Mouse (Mus musculus) embryonic fibroblast, embryonic 13.5 days (primary cell): Measurements from ENCODE around the gene Gm20388. TPM values are rescaled to one million over a fixed set of nuclear protein-coding genes. Genes with fewer than 3 reads are reported as not detected.

Source experiments
- H3K27ac ChIP-seq: 2 replicates; pipeline ENCODE4 v1.5.1; 2012; ENCODE audit warnings: low read length, control low read depth, inconsistent platforms; ENCODE audit not compliant: insufficient read depth
- H3K4me1 ChIP-seq: 2 replicates; pipeline ENCODE4 v1.6.1; 2011; ENCODE audit warnings: low read length; ENCODE audit not compliant: control insufficient read depth, insufficient read depth
- H3K4me3 ChIP-seq: 2 replicates; pipeline ENCODE4 v1.5.1; 2011; ENCODE audit warnings: mild to moderate bottlenecking, control low read depth, low read length; ENCODE audit not compliant: insufficient read depth
- CTCF ChIP-seq: IDR thresholded peaks from 2 replicates; pipeline ENCODE4 v1.5.1; 2011; ENCODE audit warnings: mild to moderate bottlenecking, control low read depth, low read length, moderate library complexity, borderline replicate concordance; ENCODE audit not compliant: insufficient read depth
- POLR2A ChIP-seq: IDR thresholded peaks from 2 replicates; pipeline ENCODE4 v1.6.1; 2011; ENCODE audit warnings: low read depth, mild to moderate bottlenecking, control low read depth, low read length, moderate library complexity
- polyA plus RNA-seq: library from polyadenylated mRNA; stranded (reverse); fragments of >200 nt; gene quantifications from 2 replicates; pipeline ENCODE4 v1.2.4, GENCODE M21; 2011; ENCODE audit warnings: low read depth; ENCODE audit not compliant: missing spikeins, insufficient read length

Gene Gm20388
- polyA plus RNA-seq, 1 experiment, result 82.8 TPM

- H3K27ac ChIP-seq, result no peak overlapping the region
- H3K4me3 ChIP-seq, result no peak overlapping the region
- peaks cover 19% of the 10 kb centered on the region for H3K4me1 ChIP-seq
- no peak for TF ChIP-seq CTCF
- no peak for TF ChIP-seq POLR2A
Observed at GRCm38 (mm10) chr8:122922945-122923344, 3012.3 kb downstream of the Gm20388 start.

- no peak for TF ChIP-seq CTCF
- TF ChIP-seq POLR2A, result no peak
- H3K4me3 ChIP-seq, result no peak overlapping the region
- peaks cover 19% of the 10 kb centered on the region for H3K4me1 ChIP-seq
- peak overlapping the region; percentile 41; the same call in 1 of the 2 replicates for H3K27ac ChIP-seq
Observed at GRCm38 (mm10) chr8:122923431-122924090, 3012.9 kb downstream of the Gm20388 start.

GRCm38 (mm10) chr8:122924091-122924490 is 3013.4 kb downstream of the Gm20388 start:
- no peak for TF ChIP-seq CTCF
- no peak for TF ChIP-seq POLR2A

GRCm38 (mm10) chr8:122925939-122926722 is 3015.5 kb downstream of the Gm20388 start:
- no peak overlapping the region for H3K4me3 ChIP-seq
- peaks cover 21% of the 10 kb centered on the region for H3K4me1 ChIP-seq
- TF ChIP-seq CTCF, result no peak
- no peak for TF ChIP-seq POLR2A
- no peak overlapping the region for H3K27ac ChIP-seq

More at GRCm38 (mm10) chr8:122924091-122924490, 3013.4 kb downstream of the Gm20388 start:
- no peak overlapping the region for H3K4me3 ChIP-seq
- 0 out of 2 replicates have a peak overlapping the region, but pooled peaks have one; percentile 41 for H3K27ac ChIP-seq
- H3K4me1 ChIP-seq, result peaks cover 19% of the 10 kb centered on the region

- H3K27ac ChIP-seq, result no peak overlapping the region
- peaks cover 23% of the 10 kb centered on the region for H3K4me1 ChIP-seq
- TF ChIP-seq CTCF (peak; percentile 39; the same call in 1 of the 2 replicates), POLR2A (no peak)
- no peak overlapping the region for H3K4me3 ChIP-seq
Observed at GRCm38 (mm10) chr8:122926782-122927181, 3016.1 kb downstream of the Gm20388 start.

- TF ChIP-seq CTCF (no peak), POLR2A (no peak)
- Histone ChIP-seq H3K4me3 (no peak overlapping the region), H3K27ac (no peak overlapping the region), H3K4me1 (peaks cover 26% of the 10 kb centered on the region)
Observed at GRCm38 (mm10) chr8:122927841-122928240, 3017.2 kb downstream of the Gm20388 start.

GRCm38 (mm10) chr8:122928631-122929224 is 3018.1 kb downstream of the Gm20388 start:
- no peak for TF ChIP-seq CTCF
- no peak for TF ChIP-seq POLR2A
- Histone ChIP-seq H3K4me3 (no peak overlapping the region), H3K27ac (no peak overlapping the region)

GRCm38 (mm10) chr8:122931834-122932560 is 3021.4 kb downstream of the Gm20388 start:
- no peak for TF ChIP-seq CTCF
- no peak for TF ChIP-seq POLR2A
- H3K4me3 ChIP-seq, result no peak overlapping the region
- no peak overlapping the region for H3K27ac ChIP-seq
- H3K4me1 ChIP-seq, result peaks cover 26% of the 10 kb centered on the region

More at GRCm38 (mm10) chr8:122928631-122929224, 3018.1 kb downstream of the Gm20388 start:
- H3K4me1 ChIP-seq, result peaks cover 26% of the 10 kb centered on the region

- TF ChIP-seq CTCF (no peak), POLR2A (no peak)
- Histone ChIP-seq H3K27ac (no peak overlapping the region), H3K4me3 (no peak overlapping the region), H3K4me1 (peaks cover 26% of the 10 kb centered on the region)
Observed at GRCm38 (mm10) chr8:122932561-122932959, 3021.9 kb downstream of the Gm20388 start.

- Histone ChIP-seq H3K4me3 (no peak overlapping the region), H3K27ac (peak overlapping the region; percentile 86; the same call in 1 of the 2 replicates), H3K4me1 (peaks cover 31% of the 10 kb centered on the region)
- TF ChIP-seq POLR2A (no peak), CTCF (no peak)
Observed at GRCm38 (mm10) chr8:122933973-122934372, 3023.3 kb downstream of the Gm20388 start.
